Mouse (Mus musculus): Measurements from ENCODE around the gene Afap1l2. TPM values are rescaled to one million over a fixed set of nuclear protein-coding genes. Genes with fewer than 3 reads are reported as not detected.

Gene Afap1l2
- 8.2 and 8.4 TPM in 2 replicates for polyA plus RNA-seq (2015; fragmentation: Nextera tagmentation; extraction: Ambion mirVana)

GRCm38 (mm10) chr19:57007781-57008710 is at the start of gene Afap1l2:
Gene Afap1l2 (minus strand): TSS chr19:57008228.

GRCm38 (mm10) chr19:56873816-56874600 is 134.0 kb downstream of the Afap1l2 start, which contains the start of gene Vwa2:
Gene Vwa2 (plus strand): TSS chr19:56874249.

Other genes with a start within 250 kb of the Afap1l2 start
- gene Ccdc186, start 186.0 kb downstream of the Afap1l2 start, polyA plus RNA-seq (2015; fragmentation: Nextera tagmentation; extraction: Ambion mirVana), result 15.3 and 16.8 TPM in 2 replicates
- gene Tdrd1, start 182.0 kb downstream of the Afap1l2 start, polyA plus RNA-seq (2015; fragmentation: Nextera tagmentation; extraction: Ambion mirVana), result 0.10 and 0.21 TPM in 2 replicates
- gene Vwa2, start 134.0 kb downstream of the Afap1l2 start, polyA plus RNA-seq (2015; fragmentation: Nextera tagmentation; extraction: Ambion mirVana), result 0.07 and 0.10 TPM in 2 replicates

Data from urinary bladder, postnatal 0 days (tissue).